Mouse (Mus musculus) liver, embryonic 14.5 days (tissue): ENCODE data around the gene Csnk2a2.

Experiments used
- CTCF ChIP-seq: IDR thresholded peaks from 2 replicates; pipeline ENCODE4 v1.5.1; 2016; ENCODE audit warnings: antibody characterized with exemption, low read depth, control low read depth
- EP300 ChIP-seq: IDR thresholded peaks from 2 replicates; pipeline ENCODE4 v1.6.1; 2016; ENCODE audit warnings: antibody characterized with exemption, low read depth

DNA sequence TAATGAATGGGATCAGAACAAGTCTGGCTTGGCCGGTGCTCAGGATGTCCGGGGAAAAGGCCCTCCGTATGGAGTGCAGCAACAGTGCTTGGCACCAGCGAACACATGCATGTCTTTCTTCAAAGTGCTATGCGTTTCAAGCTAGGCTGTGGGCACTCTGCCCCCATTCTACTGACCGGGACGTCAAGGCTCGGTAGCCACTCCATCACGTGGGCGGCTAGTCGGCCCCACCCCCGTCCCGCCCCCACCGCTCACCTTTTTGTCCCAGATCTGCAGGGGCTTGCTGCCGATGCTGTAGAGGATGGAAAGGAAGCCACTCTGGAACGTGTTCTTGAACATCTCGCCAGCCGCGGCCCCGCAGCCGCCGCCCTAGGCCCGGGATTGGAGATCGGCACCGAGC, 55.6 kb downstream of the Csnk2a2 start:
- TF ChIP-seq CTCF (no peak), EP300 (no peak)
